Mouse (Mus musculus) hematopoietic stem cell, adult 5-6 weeks (primary cell): ENCODE results near the gene Polm. TPM values are rescaled to one million over a fixed set of nuclear protein-coding genes. Genes with fewer than 3 reads are reported as not detected.
"Not testable (repeated sequence)": the region's sequence is repeated elsewhere in the genome, so short reads cannot be mapped to it uniquely, and the experiment has no call there.

Experiments used
- ATAC-seq, 2 experiments: fragments of 125-278 bp in 1 of 2; replicated peaks in 1 of 2; 2 replicates each; pipeline ENCODE4 v1.8.0; 2016 to 2017; ENCODE audit warnings: inconsistent platforms in 2 of 2, mild to moderate bottlenecking in 2 of 2, moderate number of reproducible peaks in 2 of 2, low read depth in 1 of 2, moderate TSS enrichment in 1 of 2; ENCODE audit not compliant: low FRiP score in 2 of 2, poor library complexity in 2 of 2, severe bottlenecking in 2 of 2, insufficient read depth in 1 of 2, low TSS enrichment in 1 of 2
- total RNA-seq: library from RNA; stranded (forward); fragments of 172-1452, 232-1000 nt; gene quantifications from 2 replicates; pipeline ENCODE4 v1.2.3, GENCODE M21; 2017

Polm gene
- total RNA-seq, 1 experiment from 2014 or later: 5.1 TPM

GRCm38 (mm10) chr11:5828509-5829191 lies 9.2 kb downstream of the Polm start:
- ATAC-seq: peak; percentile 37 to 50; a peak in 3 of 4 replicates

GRCm38 (mm10) chr11:5827931-5828330 lies 9.9 kb downstream of the Polm start:
- ATAC-seq: no peak

GRCm38 (mm10) chr11:5825432-5825831 lies 12.4 kb downstream of the Polm start:
- no peak for ATAC-seq

GRCm38 (mm10) chr11:5819223-5819622 lies 18.6 kb downstream of the Polm start:
- ATAC-seq: no peak

DNA sequence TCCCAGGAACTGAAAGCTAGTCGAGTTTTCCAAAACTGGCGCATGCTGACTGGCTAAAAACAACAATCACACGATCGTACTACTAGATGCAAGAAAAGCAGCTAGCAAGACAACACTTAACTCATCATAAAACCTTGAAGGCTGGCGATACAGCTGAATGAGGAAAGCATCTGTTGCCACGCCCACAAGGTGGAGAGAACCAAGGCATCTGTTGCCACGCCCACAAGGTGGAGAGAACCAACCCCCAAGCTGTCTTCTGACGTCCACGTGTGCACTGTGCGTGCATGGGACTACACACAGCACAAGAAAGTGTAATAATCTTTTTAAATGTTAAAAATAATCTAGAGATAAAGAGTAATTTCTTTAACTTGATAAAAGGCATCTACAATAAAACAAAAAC lies 24.4 kb downstream of the Polm start:
- no peak for ATAC-seq

GRCm38 (mm10) chr11:5809487-5809886 lies 28.3 kb downstream of the Polm start:
- not testable (repeated sequence) for ATAC-seq

- ATAC-seq: no peak
Measured at GRCm38 (mm10) chr11:5807956-5808355, 29.9 kb downstream of the Polm start.

GRCm38 (mm10) chr11:5805711-5806110 lies 32.1 kb downstream of the Polm start:
- no peak for ATAC-seq

GRCm38 (mm10) chr11:5804174-5804573 lies 33.6 kb downstream of the Polm start:
- no peak for ATAC-seq

DNA sequence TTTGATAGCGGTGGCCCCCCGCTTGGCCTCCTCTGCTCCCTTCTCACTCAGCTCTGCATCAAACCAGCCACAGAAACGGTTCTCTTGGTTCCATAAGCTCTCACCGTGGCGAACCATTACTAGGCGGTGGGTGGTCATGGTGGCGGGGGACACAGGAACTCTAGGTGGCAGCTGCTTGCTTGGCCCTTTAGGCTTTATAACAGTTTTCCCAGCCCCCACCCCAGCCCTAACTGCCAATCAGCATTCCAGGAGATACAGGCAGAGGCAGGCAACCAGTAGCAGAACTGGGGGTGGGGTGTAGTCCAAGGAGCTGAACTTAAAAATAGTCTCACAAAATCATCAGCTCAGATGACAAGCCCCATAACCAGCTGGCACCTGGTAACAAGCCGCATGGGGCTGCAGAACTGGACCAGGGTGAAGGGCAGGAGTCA lies 34.2 kb downstream of the Polm start, which contains the start of gene Pgam2:
Gene Pgam2 (minus strand): TSS at position 183 of the 431 bp plus-strand sequence.
- no peak for ATAC-seq

DNA sequence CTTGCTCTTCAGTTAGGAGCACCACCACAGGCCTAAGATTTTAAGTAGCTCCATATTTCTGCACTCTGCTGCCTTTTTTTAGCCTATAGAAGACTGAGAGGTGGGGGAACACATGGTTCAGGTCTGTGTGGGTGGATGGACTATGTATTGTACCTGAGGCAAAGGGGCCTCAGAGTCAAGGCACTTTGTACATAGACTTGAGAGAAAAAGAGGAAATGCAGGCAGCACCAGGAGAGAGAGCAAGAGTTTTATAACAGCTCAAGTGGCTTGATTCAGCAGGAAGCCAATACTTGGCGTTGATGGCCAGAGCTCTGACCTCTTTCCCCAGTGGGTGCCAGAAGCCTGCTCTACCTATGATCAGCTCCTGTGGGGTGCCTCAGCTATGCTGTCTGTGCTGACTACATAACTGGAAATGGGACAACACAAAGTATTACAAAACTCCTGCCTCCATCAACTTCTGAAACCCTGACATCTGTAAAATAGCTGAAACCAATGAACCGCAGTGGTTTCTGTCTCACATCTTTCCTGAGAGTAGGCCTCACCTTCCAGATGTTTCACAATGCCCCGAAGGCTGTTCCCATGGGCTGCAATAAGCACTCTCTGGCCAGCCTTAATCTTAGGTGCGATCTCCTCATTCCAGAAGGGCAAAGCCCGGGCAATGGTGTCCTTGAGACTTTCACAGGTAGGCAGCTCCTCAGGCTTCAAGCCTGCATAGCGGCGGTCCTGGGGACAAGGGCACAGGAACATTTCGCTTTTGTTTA lies 35.2 kb downstream of the Polm start:
- ATAC-seq: peak; percentile 30 to 46; a peak in 3 of 4 replicates

DNA sequence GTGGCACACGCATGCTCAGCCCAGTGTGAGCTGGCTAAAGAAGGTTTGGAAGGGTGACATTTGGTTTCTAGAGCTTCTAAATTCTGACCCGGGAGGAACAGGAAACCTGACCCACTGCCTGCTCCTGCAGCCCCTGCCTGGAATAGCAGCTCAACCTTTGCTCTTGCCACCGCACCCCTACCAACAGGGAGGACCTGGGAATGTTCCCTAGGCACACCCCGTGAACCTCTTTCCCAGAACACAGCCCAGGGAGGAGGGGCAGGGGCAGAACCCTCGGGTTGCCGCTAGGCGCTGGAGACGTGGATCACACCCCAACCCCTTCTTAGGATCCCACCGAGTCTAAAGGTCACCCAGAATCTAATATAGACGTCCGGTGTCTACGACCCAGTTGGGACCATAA lies 35.8 kb downstream of the Polm start:
- ATAC-seq: no peak

- no peak for ATAC-seq
Measured at GRCm38 (mm10) chr11:5801511-5801910, 36.3 kb downstream of the Polm start.

- no peak for ATAC-seq
Measured at GRCm38 (mm10) chr11:5799621-5800490, 38.0 kb downstream of the Polm start.

GRCm38 (mm10) chr11:5797928-5798327 lies 39.9 kb downstream of the Polm start:
- ATAC-seq: no peak

DNA sequence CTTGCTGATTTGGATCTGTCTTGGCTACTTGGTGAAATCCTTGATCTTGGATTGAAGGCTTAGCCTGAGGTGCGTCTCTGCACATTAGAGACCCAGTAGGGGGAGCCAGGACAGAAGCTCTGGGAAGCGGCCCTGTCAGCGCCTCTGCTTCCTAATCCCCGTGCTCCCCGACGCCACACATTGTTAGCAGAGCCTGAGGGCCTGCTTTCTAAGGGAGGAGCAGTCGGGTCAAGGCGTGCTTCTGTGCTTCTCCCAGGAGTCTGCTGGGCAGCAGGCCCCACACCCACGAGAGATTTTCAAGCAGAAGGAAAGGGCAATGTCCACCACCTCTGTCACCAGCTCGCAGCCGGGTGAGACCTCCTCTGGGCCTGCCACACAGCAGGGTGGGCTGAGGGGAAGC lies 40.4 kb downstream of the Polm start:
- no peak for ATAC-seq

- no peak for ATAC-seq
Measured at GRCm38 (mm10) chr11:5796939-5797338, 40.9 kb downstream of the Polm start.

DNA sequence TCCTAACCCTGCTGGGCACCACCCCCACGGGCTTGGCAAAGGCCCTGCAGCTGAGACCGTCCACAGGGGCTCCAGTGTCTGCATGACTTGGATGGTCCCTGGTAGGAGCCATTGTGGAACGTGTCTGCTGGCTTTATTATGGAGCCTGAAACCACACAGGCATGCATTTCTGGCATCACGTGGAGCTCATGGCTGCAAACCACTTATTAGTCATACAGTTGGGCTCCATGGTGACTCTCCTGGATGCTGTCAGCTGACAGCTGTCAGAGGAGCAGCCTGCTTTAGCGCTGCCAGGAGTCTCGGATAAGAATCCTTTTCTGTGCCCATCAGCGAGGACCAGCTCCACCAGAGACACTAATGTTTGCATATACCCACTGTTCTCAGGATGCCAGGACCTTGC lies 42.1 kb downstream of the Polm start:
- ATAC-seq: no peak
